Comparison of ENCODE assay signal across 8 mouse cellular contexts in the genomic region with DNA sequence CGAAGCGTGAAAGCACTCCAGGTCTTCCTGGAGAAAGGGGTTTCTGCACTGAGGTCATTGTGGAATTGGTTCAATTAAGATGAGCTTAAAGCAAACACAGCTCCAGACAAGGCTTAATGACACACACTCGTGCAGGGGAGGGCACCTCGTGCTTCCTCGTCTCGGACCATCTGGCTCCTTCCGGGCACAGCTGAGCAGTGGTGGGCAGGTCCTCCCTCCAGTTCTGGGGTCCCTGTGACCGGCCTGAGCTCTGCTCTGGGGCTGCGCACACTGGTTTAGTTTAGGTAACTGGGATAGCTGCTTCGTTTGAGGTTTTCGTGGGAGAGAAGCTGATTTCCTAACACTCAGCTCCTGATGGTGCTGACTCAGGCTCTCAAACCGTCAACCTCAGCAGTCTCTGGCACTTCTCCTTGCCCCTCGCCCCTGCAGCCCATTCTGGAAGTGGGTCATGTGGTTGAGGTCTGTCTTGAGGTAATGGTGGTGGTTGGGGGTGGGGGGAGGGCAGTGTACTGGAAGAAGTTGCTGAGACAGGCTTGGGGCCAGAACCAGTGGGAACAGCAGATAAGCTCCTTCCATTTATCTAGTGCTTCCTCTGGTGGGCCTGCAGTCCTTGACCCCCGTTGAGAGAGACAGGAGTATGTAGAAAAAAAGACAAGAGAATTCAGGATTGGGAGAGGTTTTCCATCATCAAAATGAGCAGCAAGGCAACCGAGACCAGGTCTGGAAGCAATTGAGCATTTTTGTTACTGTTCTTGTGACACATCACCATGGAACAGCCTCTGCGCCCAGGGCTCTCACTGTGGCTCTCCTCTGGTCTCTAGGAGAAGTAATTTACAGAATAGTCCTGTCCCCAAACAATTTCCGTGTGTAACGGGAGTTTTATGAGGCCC. TPM values are rescaled to one million over a fixed set of nuclear protein-coding genes. Genes with fewer than 3 reads are reported as not detected.
DNase-seq lines count a peak whose midpoint lies in the region; ATAC-seq and TF ChIP-seq lines count a peak whose summit lies in the region.

No protein-coding gene starts in this region.

- no peak for TF ChIP-seq POLR2A in bone marrow, adult 2 months (IDR thresholded peaks at IDR 0.05; ENCODE audit: borderline replicate concordance, control insufficient read depth, low read depth, low read length)

- H3K4me2 ChIP-seq in neural tube, embryonic 15.5 days, result no peak overlapping the region

- peak overlapping the region; percentile 36; the same call in 1 of the 2 replicates for H3K27ac ChIP-seq in layer of hippocampus, adult 2 months
- peak overlapping the region; percentile 46; the same call in 1 of the 2 replicates for H3K27ac ChIP-seq in bone marrow, adult 2 months (ENCODE audit: control insufficient read depth, insufficient read depth, low read depth, low read length, poor library complexity)
- H3K27ac ChIP-seq in neural tube, embryonic 15.5 days (replicated peaks), result peak overlapping the region; percentile 54

- H3K27me3 ChIP-seq in neural tube, embryonic 15.5 days (replicated peaks), result no peaks in the 10 kb centered on the region

- no peak overlapping the region for H3K4me3 ChIP-seq in layer of hippocampus, adult 2 months
- H3K4me3 ChIP-seq in bone marrow, adult 2 months (replicated peaks; ENCODE audit: control insufficient read depth, low read depth, low read length), result peak overlapping the region; percentile 23
- no peak overlapping the region for H3K4me3 ChIP-seq in neural tube, embryonic 15.5 days (replicated peaks)

- DNase-seq in layer of hippocampus, adult 2 months (ENCODE audit: low spot score in 2 of 2), result no peak
- no peak for DNase-seq in layer of hippocampus, postnatal 25 days (ENCODE audit: extremely low spot score in 1 of 2, low spot score in 1 of 2)
- DNase-seq in forelimb bud, embryonic 11.5 days (ENCODE audit: low read depth, low spot score), result peak; percentile 61
- peak; percentile 56 to 72 for DNase-seq in kidney, postnatal 36 days
- DNase-seq in adrenal gland, adult 2 months, result no peak
- DNase-seq in urinary bladder, adult 2 months (ENCODE audit: low spot score), result no peak

- no peak for TF ChIP-seq CTCF in layer of hippocampus, adult 2 months (conservative IDR thresholded peaks at IDR 0.05)
- TF ChIP-seq CTCF in bone marrow, adult 2 months (IDR thresholded peaks at IDR 0.05; ENCODE audit: control insufficient read depth, insufficient read depth, low read length), result no peak

- H3K36me3 ChIP-seq in neural tube, embryonic 15.5 days, result no peaks in the 10 kb centered on the region

- peak; percentile 77 for ATAC-seq in neural tube, embryonic 15.5 days (ENCODE audit: low FRiP score)

- H3K9me3 ChIP-seq in neural tube, embryonic 15.5 days (replicated peaks), result no peaks in the 10 kb centered on the region

- 5% methylated on average over 18 of the region's 18 CpGs for WGBS in bone marrow, adult 2 months
- WGBS in neural tube, embryonic 15.5 days, result 35% methylated on average over 18 of the region's 18 CpGs

- H3K4me1 ChIP-seq in bone marrow, adult 2 months (ENCODE audit: control insufficient read depth, insufficient read depth, low read length), result peaks cover 2% of the 10 kb centered on the region; the same call in 1 of the 2 replicates
- peaks cover 26% of the 10 kb centered on the region for H3K4me1 ChIP-seq in neural tube, embryonic 15.5 days

- no peak overlapping the region for H3K9ac ChIP-seq in neural tube, embryonic 15.5 days (replicated peaks)

RNA-seq across cellular contexts. Expression of a gene that starts 44.5 kb away (rescaled TPM):
- total RNA-seq in layer of hippocampus, adult 2 months (2021), result 10 to 100 TPM; 17.1 to 17.2 TPM
- 10 to 100 TPM; 14.3 to 16.9 TPM for total RNA-seq in layer of hippocampus, postnatal 25 days (2021)
- 9.0 and 14.2 TPM in 2 replicates for polyA plus RNA-seq in bone marrow, adult 2 months (2011; ENCODE audit: insufficient read depth, insufficient read length, low replicate concordance, missing spikeins)
- polyA plus RNA-seq in neural tube, embryonic 15.5 days (2015; fragmentation: Nextera tagmentation; extraction: Ambion mirVana), result 22.8 and 32.5 TPM in 2 replicates
- total RNA-seq in adrenal gland, adult 2 months (2021), result 10 to 100 TPM; 36.0 to 44.0 TPM
- 13.1 and 16.9 TPM in 2 replicates for polyA plus RNA-seq in adrenal gland, adult 2 months (2012; rRNA removed)
- polyA plus RNA-seq in urinary bladder, adult 2 months (2012; rRNA removed), result 10.7 and 10.9 TPM in 2 replicates

Comparison
In these comparisons a context has a peak if more than half of its experiments do, and no peak if none do; other contexts are left out.
1. DNase-seq: peak in forelimb bud, embryonic 11.5 days (single experiment) and kidney, postnatal 36 days (2 of 2); none in layer of hippocampus, adult 2 months (0 of 2), layer of hippocampus, postnatal 25 days (0 of 2), adrenal gland, adult 2 months (single experiment) and urinary bladder, adult 2 months (single experiment).
2. Peak in every context shown above with its lines, with median percentiles within 50 percentile points of each other: H3K27ac ChIP-seq.